Mouse (Mus musculus) midbrain, embryonic 13.5 days (tissue): ENCODE measurements at regions not wholly inside any gene's neighbourhood (a gene's known extent, or its start where the extent isn't known, plus 50 kb on each side); places are given as distances from the start of the nearest gene placed in this dataset.
"Not testable (repeated sequence)": the region's sequence is repeated elsewhere in the genome, so short reads cannot be mapped to it uniquely, and the experiment has no call there.

Experiments used
- ATAC-seq: fragments of 200-750 bp; cut with Nextera tagmentation; 2 replicates; pipeline ENCODE4 v1.8.0; 2017; ENCODE audit warnings: mild to moderate bottlenecking, moderate TSS enrichment, moderate library complexity
- H3K27ac ChIP-seq: fragments of 300-500 bp; sonication (generic); 2 replicates; pipeline ENCODE4 v1.5.1; 2015; ENCODE audit warnings: inconsistent platforms, mild to moderate bottlenecking, moderate library complexity
- H3K27me3 ChIP-seq: fragments of 300-500 bp; sonication (generic); 2 replicates; pipeline ENCODE4 v1.6.1; 2015; ENCODE audit warnings: mild to moderate bottlenecking, inconsistent platforms
- H3K36me3 ChIP-seq: fragments of 300-500 bp; sonication (generic); 2 replicates; pipeline ENCODE4 v1.6.1; 2015; ENCODE audit warnings: mild to moderate bottlenecking, inconsistent platforms
- H3K4me1 ChIP-seq: fragments of 300-500 bp; sonication (generic); replicated peaks from 2 replicates; pipeline ENCODE4 v1.6.1; 2015; ENCODE audit warnings: inconsistent platforms
- H3K4me2 ChIP-seq: fragments of 300-500 bp; sonication (generic); replicated peaks from 2 replicates; pipeline ENCODE4 v1.6.1; 2015; ENCODE audit warnings: moderate library complexity, mild to moderate bottlenecking, inconsistent platforms
- H3K4me3 ChIP-seq: fragments of 300-500 bp; sonication (generic); replicated peaks from 2 replicates; pipeline ENCODE4 v1.5.1; 2015; ENCODE audit warnings: mild to moderate bottlenecking, inconsistent platforms
- H3K9ac ChIP-seq: fragments of 300-500 bp; sonication (generic); replicated peaks from 2 replicates; pipeline ENCODE4 v1.6.1; 2015; ENCODE audit warnings: mild to moderate bottlenecking, inconsistent platforms
- H3K9me3 ChIP-seq: fragments of 300-500 bp; sonication (generic); 2 replicates; pipeline ENCODE4 v1.6.1; 2016; ENCODE audit warnings: mild to moderate bottlenecking, inconsistent platforms
- WGBS: fragments of 180-500 bp; shearing (Covaris S2); methylation state at CpG from one replicate; pipeline ENCODE4 v1.1.7; 2015; 5-methylcytosine and 5-hydroxymethylcytosine counted together

- no peak overlapping the region for H3K4me3 ChIP-seq
- H3K27ac ChIP-seq, result no peak overlapping the region
- H3K4me2 ChIP-seq, result peak overlapping the region; percentile 27
Observed at GRCm38 (mm10) chr2:147307488-147308386, 54.0 kb upstream of the Pax1 start.

DNA sequence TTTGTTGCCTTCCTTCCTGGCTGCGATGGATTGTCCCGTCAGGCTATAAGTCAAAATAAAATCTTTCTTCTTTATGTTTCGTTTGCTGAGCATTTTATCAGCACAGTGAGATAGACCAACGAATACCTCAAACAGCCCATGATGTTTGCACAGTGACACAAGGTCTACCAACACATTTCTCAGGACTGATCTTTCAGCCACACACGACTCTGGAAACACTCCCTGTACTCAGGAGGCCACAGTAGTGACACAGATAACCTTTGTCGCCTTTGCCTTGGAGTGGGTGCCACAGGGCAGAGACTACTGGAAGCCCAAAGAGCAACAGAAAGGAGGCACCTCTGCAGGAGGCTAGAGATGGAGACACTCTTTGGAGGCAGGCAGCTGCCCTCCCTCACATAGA, 55.0 kb upstream of the Pax1 start:
- Histone ChIP-seq H3K4me1 (0 out of 2 replicates have a peak, but pooled peaks cover 5% of the 10 kb centered on the region), H3K9ac (no peak overlapping the region), H3K4me2 (no peak overlapping the region), H3K36me3 (no peaks in the 10 kb centered on the region), H3K27me3 (peaks cover 33% of the 10 kb centered on the region), H3K4me3 (no peak overlapping the region), H3K9me3 (no peaks in the 10 kb centered on the region), H3K27ac (no peak overlapping the region)
- no peak for ATAC-seq
- 86% methylated on average over 6 of the region's 6 CpGs for WGBS

More at GRCm38 (mm10) chr2:147307488-147308386, 54.0 kb upstream of the Pax1 start:
- peak; percentile 86 for ATAC-seq
- Histone ChIP-seq H3K9me3 (no peaks in the 10 kb centered on the region), H3K9ac (no peak overlapping the region), H3K4me1 (0 out of 2 replicates have a peak, but pooled peaks cover 5% of the 10 kb centered on the region), H3K36me3 (no peaks in the 10 kb centered on the region), H3K27me3 (peaks cover 33% of the 10 kb centered on the region)
- WGBS, result 10% methylated on average over 12 of the region's 12 CpGs

DNA sequence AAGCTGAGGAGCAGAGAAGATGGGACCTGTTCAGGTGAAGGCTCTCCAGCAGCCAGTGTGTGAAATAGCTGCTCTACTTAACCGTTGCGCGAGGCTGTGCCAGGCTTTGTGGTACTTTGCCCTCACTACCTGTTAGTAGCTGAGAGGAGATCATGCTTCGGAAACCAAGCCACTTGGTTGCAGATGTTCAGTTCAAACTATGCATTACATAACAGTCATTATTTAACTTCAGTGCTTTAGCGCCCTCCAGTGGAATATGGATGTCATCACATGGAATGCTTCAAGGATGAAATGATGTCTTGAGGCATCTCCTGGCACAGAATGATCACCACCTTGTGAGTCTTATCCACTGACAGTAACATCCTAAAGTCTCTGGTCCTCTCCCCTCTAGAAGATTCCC, 56.5 kb upstream of the Pax1 start:
- H3K4me3 ChIP-seq, result no peak overlapping the region
- no peak overlapping the region for H3K9ac ChIP-seq
- no peak for ATAC-seq
- H3K27me3 ChIP-seq, result peaks cover 31% of the 10 kb centered on the region
- H3K27ac ChIP-seq, result no peak overlapping the region
- no peak overlapping the region for H3K4me2 ChIP-seq
- H3K36me3 ChIP-seq, result no peaks in the 10 kb centered on the region
- H3K4me1 ChIP-seq, result 0 out of 2 replicates have a peak, but pooled peaks cover 5% of the 10 kb centered on the region
- H3K9me3 ChIP-seq, result no peaks in the 10 kb centered on the region
- WGBS, result 22% methylated on average over 5 of the region's 5 CpGs

DNA sequence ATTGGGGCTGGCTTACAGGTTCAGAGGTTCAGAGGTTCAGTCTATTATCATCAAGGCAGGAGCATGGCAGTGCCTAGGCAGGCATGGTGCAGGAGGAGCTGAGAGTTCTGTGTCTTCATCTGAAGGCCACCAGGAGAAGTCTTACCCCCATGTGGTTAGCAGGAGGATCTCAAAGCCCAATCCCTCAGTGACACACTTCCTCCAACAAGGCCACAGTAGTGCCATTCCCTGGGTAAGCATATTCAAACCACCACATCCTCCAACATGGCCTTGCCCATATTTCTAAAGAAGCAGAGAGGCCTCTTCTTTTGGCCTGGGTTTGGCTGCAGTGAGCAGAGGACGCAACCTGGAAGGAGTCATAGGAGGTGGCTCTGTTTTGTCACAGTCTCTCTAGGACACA, 61.2 kb upstream of the Pax1 start:
- Histone ChIP-seq H3K4me2 (no peak overlapping the region), H3K9ac (no peak overlapping the region), H3K9me3 (no peaks in the 10 kb centered on the region), H3K36me3 (no peaks in the 10 kb centered on the region), H3K27me3 (peaks cover 12% of the 10 kb centered on the region; the same call in 1 of the 2 replicates), H3K4me1 (peaks cover 12% of the 10 kb centered on the region), H3K4me3 (no peak overlapping the region), H3K27ac (no peak overlapping the region)
- ATAC-seq, result no peak
- WGBS, result 94% methylated on average over 1 of the region's 1 CpGs

DNA sequence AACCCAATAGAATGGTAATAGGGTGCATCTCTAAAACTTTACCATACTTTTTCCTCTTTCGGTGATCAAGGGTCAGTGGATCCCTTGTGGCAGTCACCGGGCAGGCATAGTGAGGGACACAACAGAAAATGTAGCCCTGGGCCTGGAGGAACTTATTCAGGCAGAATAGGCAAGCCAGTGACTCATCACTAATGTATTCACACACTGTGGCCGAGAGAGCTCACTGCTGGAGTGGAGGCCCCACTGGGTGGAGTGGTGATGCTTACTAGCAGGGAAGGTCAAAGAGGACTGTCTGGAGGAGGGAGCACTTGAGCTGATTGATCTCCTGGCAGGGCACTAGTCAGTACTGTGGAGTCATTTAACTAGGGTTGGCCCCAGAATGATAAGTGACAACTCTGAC, 62.4 kb upstream of the Pax1 start:
- ATAC-seq, result no peak
- WGBS, result 64% methylated on average over 3 of the region's 3 CpGs

DNA sequence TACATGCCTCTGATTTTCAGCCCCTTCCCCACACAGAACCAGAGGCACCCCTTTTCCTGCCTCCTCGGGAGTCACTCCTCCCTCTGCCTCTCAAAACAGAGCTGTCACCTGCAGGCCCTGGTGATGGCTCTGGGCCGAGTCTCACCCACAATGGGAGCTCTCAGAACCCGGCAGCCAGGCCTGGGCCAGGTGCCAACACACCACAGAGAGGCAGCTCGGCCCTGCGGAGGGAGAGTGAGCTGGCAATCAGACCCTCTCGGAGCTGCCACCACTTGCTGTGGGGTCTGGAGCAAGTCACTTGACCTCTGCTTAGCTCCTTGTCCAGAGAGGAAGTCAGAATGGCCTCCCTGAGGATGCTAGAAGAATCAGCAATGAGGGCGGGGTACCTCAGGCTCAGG, 63.2 kb upstream of the Pax1 start:
- Histone ChIP-seq H3K9me3 (no peaks in the 10 kb centered on the region), H3K27ac (no peak overlapping the region), H3K4me2 (no peak overlapping the region), H3K36me3 (no peaks in the 10 kb centered on the region), H3K27me3 (peaks cover 2% of the 10 kb centered on the region; the same call in 1 of the 2 replicates), H3K4me3 (no peak overlapping the region), H3K4me1 (peaks cover 12% of the 10 kb centered on the region), H3K9ac (no peak overlapping the region)
- peak; percentile 94 for ATAC-seq
- 56% methylated on average over 7 of the region's 7 CpGs for WGBS

More for the DNA sequence above, 62.4 kb upstream of the Pax1 start:
- Histone ChIP-seq H3K27ac (no peak overlapping the region), H3K4me3 (no peak overlapping the region), H3K9ac (no peak overlapping the region), H3K36me3 (no peaks in the 10 kb centered on the region), H3K4me2 (no peak overlapping the region), H3K4me1 (peaks cover 12% of the 10 kb centered on the region), H3K9me3 (no peaks in the 10 kb centered on the region), H3K27me3 (peaks cover 3% of the 10 kb centered on the region; the same call in 1 of the 2 replicates)

GRCm38 (mm10) chr2:147297876-147298498, 63.7 kb upstream of the Pax1 start:
- H3K4me1 ChIP-seq, result peaks cover 12% of the 10 kb centered on the region
- no peaks in the 10 kb centered on the region for H3K36me3 ChIP-seq
- no peaks in the 10 kb centered on the region for H3K9me3 ChIP-seq
- ATAC-seq, result peak; percentile 60; the same call in 1 of the 2 replicates
- H3K4me2 ChIP-seq, result no peak overlapping the region
- H3K27ac ChIP-seq, result no peak overlapping the region
- no peak overlapping the region for H3K4me3 ChIP-seq
- WGBS, result 71% methylated on average over 11 of the region's 11 CpGs
- no peak overlapping the region for H3K9ac ChIP-seq
- peaks cover 2% of the 10 kb centered on the region; the same call in 1 of the 2 replicates for H3K27me3 ChIP-seq

GRCm38 (mm10) chr2:147294926-147295325, 66.8 kb upstream of the Pax1 start:
- not testable (repeated sequence) for H3K4me3 ChIP-seq, H3K9ac ChIP-seq, H3K27me3 ChIP-seq, H3K4me2 ChIP-seq, H3K36me3 ChIP-seq, H3K9me3 ChIP-seq, H3K27ac ChIP-seq, ATAC-seq
- peaks cover 12% of the 10 kb centered on the region for H3K4me1 ChIP-seq
- 85% methylated on average over 2 of the region's 2 CpGs for WGBS

GRCm38 (mm10) chr2:147293294-147293688, 68.4 kb upstream of the Pax1 start:
- Histone ChIP-seq H3K4me3 (no peak overlapping the region), H3K27me3 (no peaks in the 10 kb centered on the region), H3K9me3 (no peaks in the 10 kb centered on the region), H3K4me2 (no peak overlapping the region), H3K36me3 (no peaks in the 10 kb centered on the region), H3K4me1 (peaks cover 7% of the 10 kb centered on the region; the same call in 1 of the 2 replicates), H3K9ac (no peak overlapping the region), H3K27ac (no peak overlapping the region)
- ATAC-seq, result no peak
- WGBS, result 60% methylated on average over 3 of the region's 3 CpGs

GRCm38 (mm10) chr2:147292387-147293293, 69.1 kb upstream of the Pax1 start:
- 49% methylated on average over 11 of the region's 11 CpGs for WGBS
- ATAC-seq, result no peak

GRCm38 (mm10) chr2:147283390-147283789, 78.3 kb upstream of the Pax1 start:
- Histone ChIP-seq H3K27ac (no peak overlapping the region), H3K9ac (no peak overlapping the region), H3K4me1 (no peaks in the 10 kb centered on the region), H3K4me2 (no peak overlapping the region), H3K9me3 (no peaks in the 10 kb centered on the region), H3K36me3 (no peaks in the 10 kb centered on the region), H3K27me3 (no peaks in the 10 kb centered on the region), H3K4me3 (no peak overlapping the region)
- ATAC-seq, result no peak
- 90% methylated on average over 3 of the region's 3 CpGs for WGBS

More at GRCm38 (mm10) chr2:147292387-147293293, 69.1 kb upstream of the Pax1 start:
- Histone ChIP-seq H3K4me2 (no peak overlapping the region), H3K4me3 (no peak overlapping the region), H3K27ac (no peak overlapping the region), H3K9me3 (no peaks in the 10 kb centered on the region), H3K36me3 (no peaks in the 10 kb centered on the region), H3K27me3 (no peaks in the 10 kb centered on the region), H3K4me1 (0 out of 2 replicates have a peak, but pooled peaks cover 1% of the 10 kb centered on the region), H3K9ac (no peak overlapping the region)
